Mouse (Mus musculus) ZHBTc4 (cell line): ENCODE measurements around the gene Dnajc1.

ENCODE experiments used
- DNase-seq: peaks from one replicate; pipeline ENCODE4 v3.0.0-alpha.2; 2011; ENCODE audit warnings: low read depth, low spot score

The Dnajc1 gene

GRCm38 (mm10) chr2:18392331-18393021 is at the start of gene Dnajc1:
Dnajc1 (minus strand) TSS chr2:18392830.
- peak; percentile 98 for DNase-seq

GRCm38 (mm10) chr2:18441871-18442270 is 49.2 kb upstream of the Dnajc1 start:
- DNase-seq: no peak

- no peak for DNase-seq
Observed at GRCm38 (mm10) chr2:18415242-18415641, 22.6 kb upstream of the Dnajc1 start.

GRCm38 (mm10) chr2:18403679-18404078 is 11.0 kb upstream of the Dnajc1 start:
- no peak for DNase-seq

GRCm38 (mm10) chr2:18401771-18402170 is 9.1 kb upstream of the Dnajc1 start:
- DNase-seq: no peak

- DNase-seq: peak; percentile 34
Observed at GRCm38 (mm10) chr2:18393022-18393519, 441 bp upstream of the Dnajc1 start.

- DNase-seq: no peak
Observed at GRCm38 (mm10) chr2:18391861-18392260, 769 bp downstream of the Dnajc1 start.

GRCm38 (mm10) chr2:18389631-18390030 is 3.0 kb downstream of the Dnajc1 start:
- DNase-seq: no peak

GRCm38 (mm10) chr2:18381662-18382061 is 11.0 kb downstream of the Dnajc1 start:
- no peak for DNase-seq

- no peak for DNase-seq
Observed at GRCm38 (mm10) chr2:18372400-18373182, 20.0 kb downstream of the Dnajc1 start.

GRCm38 (mm10) chr2:18370794-18371498 is 21.7 kb downstream of the Dnajc1 start:
- DNase-seq: no peak

GRCm38 (mm10) chr2:18364402-18364801 is 28.2 kb downstream of the Dnajc1 start:
- no peak for DNase-seq

- DNase-seq: no peak
Observed at GRCm38 (mm10) chr2:18355293-18355692, 37.3 kb downstream of the Dnajc1 start.

- DNase-seq: no peak
Observed at GRCm38 (mm10) chr2:18352620-18353019, 40.0 kb downstream of the Dnajc1 start.

GRCm38 (mm10) chr2:18343464-18343863 is 49.2 kb downstream of the Dnajc1 start:
- DNase-seq: peak; percentile 78

GRCm38 (mm10) chr2:18318671-18319070 is 74.0 kb downstream of the Dnajc1 start:
- no peak for DNase-seq

GRCm38 (mm10) chr2:18317503-18318281 is 74.9 kb downstream of the Dnajc1 start:
- DNase-seq: no peak

- DNase-seq: no peak
Observed at GRCm38 (mm10) chr2:18316909-18317308, 75.7 kb downstream of the Dnajc1 start.

- DNase-seq: no peak
Observed at GRCm38 (mm10) chr2:18310261-18311104, 82.1 kb downstream of the Dnajc1 start.
